Mouse (Mus musculus) megakaryocyte-erythroid progenitor cell, adult 5-6 weeks (primary cell): Measurements from ENCODE around the gene Ctr9. TPM values are rescaled to one million over a fixed set of nuclear protein-coding genes. Genes with fewer than 3 reads are reported as not detected.
A peak's percentile ranks its signal among the peaks of the same experiment; 100 is the strongest.

ENCODE experiments used
- ATAC-seq: replicated peaks from 2 replicates; pipeline ENCODE4 v1.8.0; 2016; ENCODE audit warnings: mild to moderate bottlenecking, inconsistent platforms; ENCODE audit not compliant: severe bottlenecking, poor library complexity, low FRiP score, low TSS enrichment
- total RNA-seq, 2 experiments: library from RNA; stranded (forward) in 1 of 2; stranded (reverse) in 1 of 2; fragments of 200-1000, 215-1000 nt in 1 of 2; fragments of >200 nt in 1 of 2; fragmentation: Nextera tagmentation in 1 of 2; gene quantifications; 2 replicates each; pipeline ENCODE4 v1.2.3; 2014 to 2017

The Ctr9 gene
- total RNA-seq (2014; fragmentation: Nextera tagmentation) (44.0 and 50.2 TPM in 2 replicates), total RNA-seq (2017) (68.1 and 79.3 TPM in 2 replicates)

DNA sequence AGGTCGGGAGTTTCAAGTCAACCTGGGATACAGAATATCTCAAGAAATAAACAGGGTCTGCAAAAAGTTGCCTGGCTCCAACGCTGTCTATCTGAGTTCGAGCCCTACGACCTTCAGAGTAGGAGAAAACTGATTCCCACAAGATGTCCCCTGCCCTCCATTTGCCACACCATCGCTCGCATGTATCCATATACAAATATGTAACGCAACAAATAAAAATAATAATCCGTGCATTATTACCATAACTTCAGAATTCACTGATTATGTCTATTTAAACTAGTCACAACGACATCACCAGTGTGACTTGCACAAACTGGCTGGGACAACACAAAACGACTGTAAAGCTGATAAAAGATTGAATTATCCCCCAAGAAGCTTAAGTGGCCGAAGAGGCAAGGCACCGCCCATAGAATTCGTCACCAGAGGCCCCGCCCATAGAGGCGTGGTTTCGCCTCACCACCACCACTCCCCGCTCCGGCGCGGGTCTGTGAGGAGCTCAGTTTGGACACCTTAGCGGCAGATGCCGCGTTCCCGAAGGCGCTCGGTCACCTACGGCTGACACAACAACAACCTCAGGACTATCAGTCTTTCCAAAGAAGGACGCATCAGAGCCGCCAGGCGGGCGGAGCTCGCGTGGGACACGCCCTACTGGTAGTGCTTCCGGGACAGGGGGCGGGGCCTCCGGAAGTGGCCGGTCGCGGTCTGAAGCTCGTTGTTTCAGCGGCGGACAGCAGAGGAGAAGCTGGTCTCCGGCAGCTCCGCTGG, at the start of gene Ctr9:
Gene Ctr9 (plus strand): TSS at position 671 of the 765 bp plus-strand sequence.
- ATAC-seq, result peak; percentile 93

DNA sequence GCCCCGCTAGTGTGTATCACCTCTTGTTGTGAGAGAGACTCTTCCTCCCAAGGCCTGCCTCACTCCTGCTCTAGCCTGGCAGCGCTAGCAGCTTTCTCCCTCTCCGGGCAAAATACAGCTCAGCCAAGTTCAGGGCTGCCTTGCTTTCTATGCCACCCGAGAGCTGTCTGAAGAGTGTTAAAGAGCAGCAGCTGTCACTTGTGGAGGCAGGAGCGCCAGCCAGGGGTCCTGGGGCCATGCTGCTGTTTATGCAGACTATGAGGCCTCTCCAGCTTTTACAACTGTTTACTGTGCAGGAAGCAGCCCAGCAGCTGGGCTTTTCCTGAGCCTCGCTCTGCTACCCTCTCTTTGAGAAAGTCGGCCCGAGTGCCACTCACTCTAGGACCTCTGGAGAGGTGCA, 47.7 kb upstream of the Ctr9 start:
- ATAC-seq, result no peak

DNA sequence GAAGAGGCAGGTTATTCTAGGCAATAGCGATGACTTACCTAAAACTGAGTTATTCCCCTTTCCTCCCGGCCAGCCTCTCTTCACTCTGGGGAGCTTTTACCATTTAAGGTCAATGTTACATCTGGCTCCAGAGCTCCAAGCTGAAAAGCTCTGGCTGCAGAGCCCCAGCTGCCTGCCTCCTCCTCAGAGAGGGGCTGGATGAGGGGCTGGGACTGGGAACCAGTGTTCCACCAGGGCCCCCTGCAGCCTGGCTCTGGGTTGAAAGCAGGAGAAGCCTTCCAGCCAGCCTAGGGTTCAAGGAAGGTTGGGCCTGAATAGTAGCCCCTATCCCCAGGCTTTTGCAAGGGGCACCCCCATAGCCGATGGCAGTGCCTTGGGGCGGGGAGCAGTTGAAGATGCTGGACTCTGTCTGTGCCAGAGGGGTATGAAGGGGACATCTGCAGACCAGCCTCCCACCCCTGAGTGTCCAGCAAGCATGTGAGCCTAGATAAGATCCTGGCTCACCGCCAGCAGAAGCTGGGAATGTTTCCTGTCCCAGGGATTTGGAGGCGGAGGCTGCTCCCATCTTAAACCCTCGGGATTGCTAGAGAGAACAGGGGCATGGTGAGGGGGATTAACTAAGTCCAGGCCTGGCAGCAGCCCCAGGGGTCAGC, 46.6 kb upstream of the Ctr9 start, which contains the start of gene Mrvi1:
Gene Mrvi1 (minus strand): TSS at position 409 of the 653 bp plus-strand sequence.
- no peak for ATAC-seq

DNA sequence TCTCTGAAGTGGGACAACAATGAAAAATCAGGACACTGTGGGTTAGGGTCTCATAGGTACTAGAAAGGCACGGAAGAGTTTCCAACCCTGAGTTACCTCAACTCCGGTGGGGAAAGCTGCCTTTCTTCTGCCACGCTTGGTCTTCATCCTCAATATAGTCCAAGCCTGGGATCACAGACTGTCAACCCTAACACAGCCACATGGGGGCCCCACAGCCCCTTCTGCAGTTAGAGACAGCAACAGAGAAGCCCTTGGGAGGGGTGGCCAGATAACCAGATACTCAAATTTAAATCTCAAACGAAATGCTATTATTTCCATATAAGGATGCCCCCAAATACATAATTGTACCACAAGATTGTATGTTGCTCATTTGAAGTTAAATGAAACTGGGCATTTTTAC, 46.0 kb upstream of the Ctr9 start:
- peak; percentile 89 for ATAC-seq

DNA sequence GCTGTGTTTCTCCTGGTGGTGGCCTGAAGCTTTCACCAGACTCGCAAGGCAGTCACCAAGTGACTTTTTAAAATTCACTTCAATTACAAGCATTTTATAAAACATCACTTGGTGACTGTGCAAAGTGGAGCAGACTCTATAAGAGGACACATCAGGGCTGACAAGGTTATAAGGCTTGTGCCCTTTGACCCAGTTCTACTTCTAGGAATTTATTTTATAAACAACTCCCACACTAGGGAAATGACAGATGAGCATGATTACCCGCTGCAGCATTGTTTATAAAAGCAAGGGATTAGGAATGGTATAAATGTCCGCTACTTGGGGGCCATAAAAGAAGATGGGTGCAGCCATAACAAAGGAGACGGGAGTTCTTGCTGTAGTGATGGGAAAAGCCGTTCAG, 45.1 kb upstream of the Ctr9 start:
- no peak for ATAC-seq

DNA sequence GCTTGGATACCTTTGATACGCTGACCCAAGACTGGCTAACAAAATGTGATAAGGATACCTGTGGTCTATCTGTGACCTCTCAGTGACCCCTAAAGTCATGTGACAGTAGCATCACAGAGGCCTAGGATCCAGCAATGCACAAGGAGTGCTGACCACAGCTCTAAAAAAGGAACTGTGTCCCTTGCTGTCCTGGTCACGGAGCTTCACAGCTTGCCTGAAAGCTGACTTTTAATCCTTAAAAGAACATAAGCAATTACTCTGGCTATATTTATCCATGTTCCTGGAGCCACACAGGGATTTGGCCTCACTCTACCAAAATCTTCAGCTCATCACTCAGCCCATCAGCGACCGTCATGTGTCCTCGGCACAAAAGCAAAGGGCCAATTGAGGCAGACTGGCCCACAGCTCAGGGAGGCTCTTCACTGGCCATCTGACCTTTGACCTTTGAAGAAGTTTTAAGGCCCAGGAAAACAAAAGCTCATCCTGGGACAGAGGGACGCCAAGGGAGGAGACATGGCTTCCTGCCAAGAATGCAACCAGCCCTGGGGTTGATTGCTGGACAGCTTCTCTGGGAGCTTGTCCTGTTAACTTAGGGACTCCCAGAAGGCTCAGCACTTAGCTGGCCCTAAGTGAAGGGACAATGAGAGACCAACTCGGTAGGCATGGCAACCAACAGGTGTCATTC, 43.0 kb upstream of the Ctr9 start:
- no peak for ATAC-seq

DNA sequence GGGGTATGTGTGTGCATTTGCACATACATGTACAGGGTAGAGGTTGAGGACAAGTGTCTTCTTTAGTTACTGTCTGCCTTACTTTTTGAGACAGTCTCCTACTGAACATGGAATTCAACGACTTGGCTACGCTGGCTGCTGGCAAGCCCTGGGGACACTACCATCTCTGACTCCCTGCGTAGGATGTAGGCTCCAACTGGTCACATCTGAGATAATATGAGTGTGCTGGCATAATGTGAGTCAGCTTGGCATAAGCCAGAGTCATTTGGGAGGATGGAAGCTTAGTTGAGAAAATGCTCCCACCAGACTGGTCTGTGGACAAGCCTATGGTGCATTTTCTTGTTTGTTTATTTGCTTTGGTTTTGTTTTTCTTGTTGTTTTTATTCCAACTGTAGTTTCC, 40.7 kb upstream of the Ctr9 start:
- ATAC-seq, result no peak

- ATAC-seq, result no peak
Measured at GRCm38 (mm10) chr7:110989286-110989879, 39.4 kb upstream of the Ctr9 start.

DNA sequence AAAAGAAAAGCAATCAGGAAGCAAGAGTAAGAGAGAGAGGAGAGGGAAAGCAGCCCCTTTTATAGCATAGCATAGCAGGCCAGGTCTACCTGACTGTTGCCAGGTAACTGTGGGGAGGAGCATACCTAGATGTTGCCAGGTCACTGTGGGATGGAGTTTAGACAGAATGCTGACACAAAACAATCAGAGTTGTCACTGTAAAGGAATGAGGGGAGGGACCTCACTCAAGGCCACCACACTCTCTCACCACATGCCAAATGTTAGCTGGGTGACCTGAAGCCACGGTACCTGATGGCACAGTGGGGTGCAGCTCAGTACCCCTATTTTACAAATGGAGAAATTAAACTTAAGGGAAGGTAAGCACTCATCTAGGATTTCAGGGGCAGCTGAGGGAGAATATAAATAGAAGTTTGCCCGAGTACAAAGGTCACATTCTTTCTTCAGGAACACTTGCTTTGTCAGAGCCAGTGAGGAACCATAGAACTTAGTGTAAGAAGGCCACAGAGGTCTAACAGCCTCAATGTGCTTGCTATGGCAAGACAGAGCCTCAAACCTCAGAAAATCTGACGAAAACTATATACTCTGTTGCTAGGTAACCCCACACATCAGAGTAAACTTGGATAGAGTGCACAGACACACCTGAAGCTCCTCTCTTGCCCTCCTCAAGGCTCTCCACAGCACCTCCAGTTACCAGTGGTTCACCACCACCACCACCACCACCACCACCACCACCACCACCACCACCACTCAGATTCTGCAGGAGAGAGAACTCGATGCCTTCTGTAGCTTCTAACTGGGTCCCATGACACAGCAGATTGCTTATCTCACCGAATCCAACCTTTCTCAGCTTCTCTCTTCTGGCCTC, 38.2 kb upstream of the Ctr9 start:
- peak; percentile 45; the same call in 1 of the 2 replicates for ATAC-seq

GRCm38 (mm10) chr7:110991221-110991494, 37.6 kb upstream of the Ctr9 start:
- ATAC-seq, result no peak

DNA sequence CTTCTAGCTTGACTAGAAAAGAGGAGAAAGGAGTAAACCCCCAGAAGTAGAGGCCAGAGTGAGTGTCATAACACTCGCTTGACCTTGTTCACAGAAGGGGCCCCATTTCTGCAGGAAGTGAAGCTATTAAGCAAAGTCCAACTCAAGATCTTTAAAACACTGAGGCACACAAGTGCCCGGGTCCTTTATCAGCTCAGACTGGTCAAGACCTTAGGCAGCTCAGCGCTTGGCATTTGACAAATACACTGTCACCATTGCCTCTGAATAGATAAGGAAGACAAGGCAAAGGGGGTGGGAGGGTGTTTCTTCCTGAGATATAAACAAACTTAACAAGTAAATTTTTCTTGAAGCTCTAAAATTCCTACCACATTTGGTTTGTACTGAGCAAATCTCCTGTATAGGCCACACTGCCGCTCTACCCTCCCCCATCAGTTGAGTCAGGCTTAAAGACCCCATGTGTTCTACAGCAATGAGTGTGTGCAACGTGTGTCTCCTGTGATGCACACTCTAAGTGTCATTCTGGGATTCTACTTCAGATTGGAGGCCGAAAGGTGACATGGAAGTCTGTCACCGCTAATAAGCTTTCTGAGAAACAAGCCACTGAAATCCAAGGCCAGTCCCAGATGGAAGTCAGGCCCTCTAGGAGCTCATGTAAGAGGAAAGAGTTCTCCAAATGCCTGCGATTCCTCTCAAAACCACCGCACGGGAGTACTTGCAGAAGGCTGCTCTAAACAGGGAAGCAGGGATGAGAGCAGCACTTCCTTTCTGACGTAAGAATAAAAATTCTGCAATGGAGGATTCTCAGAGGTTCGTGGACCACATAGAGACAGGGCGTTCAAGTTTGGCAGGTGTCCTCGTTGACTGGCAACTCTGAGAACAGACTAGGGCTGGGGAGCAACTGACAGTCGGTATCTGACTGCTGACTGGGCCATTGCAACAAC, 29.6 kb upstream of the Ctr9 start:
- peak; percentile 56 for ATAC-seq

DNA sequence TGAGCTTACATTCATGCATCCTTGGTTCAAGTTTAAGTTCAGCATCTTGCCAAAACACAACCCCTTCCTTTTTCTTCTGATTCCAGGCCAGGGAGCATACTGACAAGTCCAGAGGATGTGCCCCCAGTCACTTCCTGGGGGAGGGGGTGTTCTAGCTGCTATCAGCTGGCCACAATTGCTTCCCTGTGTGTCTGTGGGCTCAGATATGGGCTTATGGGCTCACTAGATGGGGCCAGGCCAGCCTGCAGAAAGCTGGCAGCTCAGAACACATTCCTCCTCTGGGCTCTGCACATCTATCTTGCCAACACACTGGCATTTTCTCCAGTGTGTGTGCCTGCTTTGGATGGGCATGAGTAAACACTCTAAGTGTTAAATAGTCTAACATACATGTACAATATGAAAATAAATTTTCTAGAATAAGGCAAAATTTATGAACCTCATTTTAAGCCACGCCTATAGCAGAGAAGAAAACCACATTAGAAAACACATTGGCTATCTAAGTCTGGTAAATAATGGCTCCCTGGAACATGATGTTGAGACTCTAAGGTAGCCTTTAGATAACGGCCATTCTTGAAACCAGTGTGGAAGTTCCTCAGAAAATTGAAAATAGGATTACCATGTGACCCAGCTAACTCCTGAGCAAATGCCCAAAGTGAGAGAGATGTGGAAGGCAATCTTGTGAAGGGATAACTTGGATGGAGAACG, 24.5 kb upstream of the Ctr9 start:
- peak; percentile 91 for ATAC-seq

GRCm38 (mm10) chr7:111014039-111014605, 14.6 kb upstream of the Ctr9 start:
- ATAC-seq, result 0 out of 2 replicates have a peak, but pooled peaks have one; percentile 26

DNA sequence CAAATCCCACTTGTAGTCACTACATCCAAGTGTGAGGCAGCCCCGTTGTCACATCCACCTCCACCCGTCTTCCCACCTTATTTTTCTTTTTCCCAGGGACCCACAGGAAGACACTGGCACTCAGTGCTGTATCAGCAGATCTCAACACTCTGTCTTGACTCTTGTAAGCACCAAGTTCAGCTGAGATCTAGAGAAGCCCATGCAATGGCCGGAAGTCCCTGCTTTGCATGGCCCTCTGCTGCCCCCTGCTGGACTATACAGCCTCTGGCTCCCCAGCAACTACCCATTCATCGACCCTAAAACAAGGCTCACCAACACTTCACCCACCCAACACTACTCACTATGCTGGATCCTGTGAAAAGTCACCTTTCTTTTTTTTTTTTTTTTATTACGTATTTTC, 13.9 kb upstream of the Ctr9 start:
- peak; percentile 91 for ATAC-seq

GRCm38 (mm10) chr7:111015731-111016130, 13.0 kb upstream of the Ctr9 start:
- no peak for ATAC-seq

GRCm38 (mm10) chr7:111016921-111017320, 11.8 kb upstream of the Ctr9 start:
- no peak for ATAC-seq

- ATAC-seq, result no peak
Measured at GRCm38 (mm10) chr7:111020814-111021213, 7.9 kb upstream of the Ctr9 start.
